ENCODE assay signal across 8 mouse cellular contexts in genomic region chr10:22391616-22392015, GRCm38 (mm10). TPM values are rescaled to one million over a fixed set of nuclear protein-coding genes. Genes with fewer than 3 reads are reported as not detected.
"Had no signal": no experiment of that assay in that cellular context is flagged by ENCODE, and none has a peak within 500 bp of the region (broad histone marks: within the 10 kb centered on the region; RNA-seq: fewer than 3 reads in every experiment).

No protein-coding gene starts in this region.

RNA-seq across cellular contexts. Expression of gene Raet1d, which starts 31.3 kb away (rescaled TPM):
- total RNA-seq: left cerebral cortex, postnatal 10 days; left cerebral cortex, postnatal 14 days; left cerebral cortex, postnatal 25 days; left cerebral cortex, postnatal 36 days; megakaryocyte progenitor cell, adult 5-6 weeks; megakaryocyte-erythroid progenitor cell, adult 5-6 weeks; monocyte, adult 5-6 weeks had no signal
- polyA plus RNA-seq: lung, adult 2 months had no signal
